Mouse (Mus musculus): ENCODE measurements around the gene Ephb2. TPM values are rescaled to one million over a fixed set of nuclear protein-coding genes. Genes with fewer than 3 reads are reported as not detected.
A peak's percentile ranks its signal among the peaks of the same experiment; 100 is the strongest.

The Ephb2 gene
- total RNA-seq, 1 experiment, result 15.5 TPM

- Histone ChIP-seq H3K4me3 (ENCODE audit: insufficient read depth in 1 of 2, low read depth in 1 of 2, low read length in 2 of 2, poor library complexity in 1 of 2, severe bottlenecking in 1 of 2) (no peak overlapping the region), H3K27ac (ENCODE audit: insufficient read depth, low read depth, low read length, poor library complexity, severe bottlenecking) (no peak overlapping the region), H3K9me3 (ENCODE audit: control insufficient read depth, insufficient read depth, low read depth, low read length) (no peaks in the 10 kb centered on the region), H3K9ac (ENCODE audit: insufficient read depth, low read depth, low read length, poor library complexity, severe bottlenecking) (no peak overlapping the region), H3K4me1 (ENCODE audit: control insufficient read depth in 2 of 2, insufficient read depth in 2 of 2, low read length in 2 of 2, poor library complexity in 1 of 2) (peaks cover 0 to 2% of the 10 kb centered on the region in 2 experiments; a peak in 1 of 4 replicates), H3K36me3 (ENCODE audit: control insufficient read depth, insufficient read depth, low read length, poor library complexity, severe bottlenecking) (peaks cover under 1% of the 10 kb centered on the region; the same call in 1 of the 2 replicates)
- in situ Hi-C loops (cut with MboI; ENCODE audit: low sequenced_read_pairs in 2 of 2, unreplicated experiment in 2 of 2), result loop anchor here (10.0 to 25.0 kb wide), 2 partner anchors 223 to 410 kb away; no protein-coding TSS in a partner anchor
- TF ChIP-seq MAFK (IDR thresholded peaks at IDR 0.05; ENCODE audit: insufficient read depth, low read depth, low read length) (no peak), HCFC1 (IDR thresholded peaks at IDR 0.05; ENCODE audit: borderline replicate concordance, insufficient read depth, low read length) (no peak), ZNF384 (IDR thresholded peaks at IDR 0.05; ENCODE audit: low read depth, low read length) (no peak), CHD2 (IDR thresholded peaks at IDR 0.05; ENCODE audit: low read depth, low read length) (no peak)
- no peak for DNase-seq (ENCODE audit: low read depth, low spot score)
Measured at GRCm38 (mm10) chr4:136651882-136652527, 183.8 kb downstream of the Ephb2 start.

GRCm38 (mm10) chr4:136651357-136651811 is 184.4 kb downstream of the Ephb2 start:
- H3K9me3 ChIP-seq (ENCODE audit: control insufficient read depth, insufficient read depth, low read depth, low read length), result no peaks in the 10 kb centered on the region
- H3K4me3 ChIP-seq (ENCODE audit: insufficient read depth in 1 of 2, low read depth in 1 of 2, low read length in 2 of 2, poor library complexity in 1 of 2, severe bottlenecking in 1 of 2), result no peak overlapping the region
- DNase-seq (ENCODE audit: low read depth, low spot score), result no peak
- no peak overlapping the region for H3K27ac ChIP-seq (ENCODE audit: insufficient read depth, low read depth, low read length, poor library complexity, severe bottlenecking)
- TF ChIP-seq MAFK (IDR thresholded peaks at IDR 0.05; ENCODE audit: insufficient read depth, low read depth, low read length), result no peak
- peak; percentile 56; the same call in 1 of the 2 replicates for TF ChIP-seq ZC3H11A (IDR thresholded peaks at IDR 0.05; ENCODE audit: borderline replicate concordance, low read depth, low read length)
- no peak overlapping the region for H3K9ac ChIP-seq (ENCODE audit: insufficient read depth, low read depth, low read length, poor library complexity, severe bottlenecking)
- H3K36me3 ChIP-seq (ENCODE audit: control insufficient read depth, insufficient read depth, low read length, poor library complexity, severe bottlenecking), result no peaks in the 10 kb centered on the region
- in situ Hi-C loops (cut with MboI; ENCODE audit: low sequenced_read_pairs in 2 of 2, unreplicated experiment in 2 of 2), result loop anchor here (10.0 to 25.0 kb wide), 2 partner anchors 223 to 411 kb away; no protein-coding TSS in a partner anchor
- peaks cover 0 to 2% of the 10 kb centered on the region in 2 experiments; a peak in 1 of 4 replicates for H3K4me1 ChIP-seq (ENCODE audit: control insufficient read depth in 2 of 2, insufficient read depth in 2 of 2, low read length in 2 of 2, poor library complexity in 1 of 2)

GRCm38 (mm10) chr4:136650261-136650660 is 185.5 kb downstream of the Ephb2 start:
- TF ChIP-seq ZNF384 (IDR thresholded peaks at IDR 0.05; ENCODE audit: low read depth, low read length), result no peak
- no peak for TF ChIP-seq ZC3H11A (IDR thresholded peaks at IDR 0.05; ENCODE audit: borderline replicate concordance, low read depth, low read length)
- TF ChIP-seq CHD2 (IDR thresholded peaks at IDR 0.05; ENCODE audit: low read depth, low read length), result no peak
- no peak for TF ChIP-seq HCFC1 (IDR thresholded peaks at IDR 0.05; ENCODE audit: borderline replicate concordance, insufficient read depth, low read length)
- no peak for TF ChIP-seq MAFK (IDR thresholded peaks at IDR 0.05; ENCODE audit: insufficient read depth, low read depth, low read length)
- Histone ChIP-seq H3K4me3 (ENCODE audit: insufficient read depth in 1 of 2, low read depth in 1 of 2, low read length in 2 of 2, poor library complexity in 1 of 2, severe bottlenecking in 1 of 2) (no peak overlapping the region), H3K9me3 (ENCODE audit: control insufficient read depth, insufficient read depth, low read depth, low read length) (no peaks in the 10 kb centered on the region), H3K4me1 (ENCODE audit: control insufficient read depth in 2 of 2, insufficient read depth in 2 of 2, low read length in 2 of 2, poor library complexity in 1 of 2) (peaks cover 0 to 2% of the 10 kb centered on the region in 2 experiments; a peak in 1 of 4 replicates), H3K36me3 (ENCODE audit: control insufficient read depth, insufficient read depth, low read length, poor library complexity, severe bottlenecking) (no peaks in the 10 kb centered on the region), H3K27ac (ENCODE audit: insufficient read depth, low read depth, low read length, poor library complexity, severe bottlenecking) (no peak overlapping the region), H3K9ac (ENCODE audit: insufficient read depth, low read depth, low read length, poor library complexity, severe bottlenecking) (no peak overlapping the region)
- no peak for DNase-seq (ENCODE audit: low read depth, low spot score)
- in situ Hi-C loops (cut with MboI; ENCODE audit: low sequenced_read_pairs in 2 of 2, unreplicated experiment in 2 of 2), result loop anchor here (10.0 to 25.0 kb wide), 2 partner anchors 225 to 412 kb away; no protein-coding TSS in a partner anchor

- Histone ChIP-seq H3K9me3 (ENCODE audit: control insufficient read depth, insufficient read depth, low read depth, low read length) (no peaks in the 10 kb centered on the region), H3K9ac (ENCODE audit: insufficient read depth, low read depth, low read length, poor library complexity, severe bottlenecking) (no peak overlapping the region), H3K4me3 (ENCODE audit: insufficient read depth in 1 of 2, low read depth in 1 of 2, low read length in 2 of 2, poor library complexity in 1 of 2, severe bottlenecking in 1 of 2) (no peak overlapping the region), H3K36me3 (ENCODE audit: control insufficient read depth, insufficient read depth, low read length, poor library complexity, severe bottlenecking) (no peaks in the 10 kb centered on the region), H3K4me1 (ENCODE audit: control insufficient read depth in 2 of 2, insufficient read depth in 2 of 2, low read length in 2 of 2, poor library complexity in 1 of 2) (peaks cover 0 to 2% of the 10 kb centered on the region in 2 experiments; a peak in 1 of 4 replicates), H3K27ac (ENCODE audit: insufficient read depth, low read depth, low read length, poor library complexity, severe bottlenecking) (no peak overlapping the region)
- TF ChIP-seq ZNF384 (IDR thresholded peaks at IDR 0.05; ENCODE audit: low read depth, low read length) (no peak), ZC3H11A (IDR thresholded peaks at IDR 0.05; ENCODE audit: borderline replicate concordance, low read depth, low read length) (no peak)
- no peak for DNase-seq (ENCODE audit: low read depth, low spot score)
- in situ Hi-C loops (cut with MboI; ENCODE audit: low sequenced_read_pairs in 2 of 2, unreplicated experiment in 2 of 2), result loop anchor here (10.0 to 25.0 kb wide), 2 partner anchors 225 to 413 kb away; no protein-coding TSS in a partner anchor
Measured at GRCm38 (mm10) chr4:136649480-136650196, 186.2 kb downstream of the Ephb2 start.

Measured in ES-E14 (cell line).